Mouse (Mus musculus) kidney, embryonic 14.5 days (tissue): ENCODE data around the gene Has3. TPM values are rescaled to one million over a fixed set of nuclear protein-coding genes. Genes with fewer than 3 reads are reported as not detected.

Source experiments
- ATAC-seq: fragments of 200-750 bp; cut with Nextera tagmentation; 2 replicates; pipeline ENCODE4 v1.8.0; 2017; ENCODE audit warnings: moderate number of reproducible peaks, mild to moderate bottlenecking, moderate TSS enrichment, moderate library complexity; ENCODE audit not compliant: low FRiP score, low TSS enrichment
- H3K27ac ChIP-seq: fragments of 300-500 bp; sonication (generic); 2 replicates; pipeline ENCODE4 v1.5.1; 2014; ENCODE audit warnings: low read depth, mild to moderate bottlenecking, low read length, moderate library complexity, mixed read lengths
- H3K27me3 ChIP-seq: fragments of 300-500 bp; sonication (generic); 2 replicates; pipeline ENCODE4 v1.6.1; 2014; ENCODE audit warnings: mild to moderate bottlenecking, low read length; ENCODE audit not compliant: control insufficient read depth, insufficient read depth
- H3K36me3 ChIP-seq: fragments of 300-500 bp; sonication (generic); 2 replicates; pipeline ENCODE4 v1.6.1; 2014; ENCODE audit warnings: low read length, mixed read lengths; ENCODE audit not compliant: control insufficient read depth, insufficient read depth
- H3K4me1 ChIP-seq: fragments of 300-500 bp; sonication (generic); 2 replicates; pipeline ENCODE4 v1.6.1; 2014; ENCODE audit warnings: low read length, mixed read lengths; ENCODE audit not compliant: control insufficient read depth, insufficient read depth
- H3K4me2 ChIP-seq: fragments of 300-500 bp; sonication (generic); replicated peaks from 2 replicates; pipeline ENCODE4 v1.6.1; 2014; ENCODE audit warnings: low read depth, mild to moderate bottlenecking, low read length
- H3K4me3 ChIP-seq: fragments of 300-500 bp; sonication (generic); 2 replicates; pipeline ENCODE4 v1.5.1; 2014; ENCODE audit warnings: mild to moderate bottlenecking, low read length
- H3K9ac ChIP-seq: fragments of 300-500 bp; sonication (generic); 2 replicates; pipeline ENCODE4 v1.6.1; 2014; ENCODE audit warnings: low read depth, mild to moderate bottlenecking, low read length, moderate library complexity
- H3K9me3 ChIP-seq: fragments of 300-500 bp; sonication (generic); 2 replicates; pipeline ENCODE4 v1.6.1; 2016; ENCODE audit warnings: low read length; ENCODE audit not compliant: control insufficient read depth
- WGBS: fragments of 180-500 bp; shearing (Covaris S2); extraction: QIAGEN DNeasy Blood & Tissue Kit; methylation state at CpG from one replicate; pipeline ENCODE4 v1.1.7; 2014; 5-methylcytosine and 5-hydroxymethylcytosine counted together
- polyA plus RNA-seq: library from polyadenylated mRNA; unstranded; fragments of >200 nt; fragmentation: Nextera tagmentation; extraction: Ambion mirVana; gene quantifications from 2 replicates; pipeline ENCODE4 v1.2.1, GENCODE M21; 2014

The Has3 gene
- polyA plus RNA-seq, 1 experiment from 2014 or later: 1.3 TPM

DNA sequence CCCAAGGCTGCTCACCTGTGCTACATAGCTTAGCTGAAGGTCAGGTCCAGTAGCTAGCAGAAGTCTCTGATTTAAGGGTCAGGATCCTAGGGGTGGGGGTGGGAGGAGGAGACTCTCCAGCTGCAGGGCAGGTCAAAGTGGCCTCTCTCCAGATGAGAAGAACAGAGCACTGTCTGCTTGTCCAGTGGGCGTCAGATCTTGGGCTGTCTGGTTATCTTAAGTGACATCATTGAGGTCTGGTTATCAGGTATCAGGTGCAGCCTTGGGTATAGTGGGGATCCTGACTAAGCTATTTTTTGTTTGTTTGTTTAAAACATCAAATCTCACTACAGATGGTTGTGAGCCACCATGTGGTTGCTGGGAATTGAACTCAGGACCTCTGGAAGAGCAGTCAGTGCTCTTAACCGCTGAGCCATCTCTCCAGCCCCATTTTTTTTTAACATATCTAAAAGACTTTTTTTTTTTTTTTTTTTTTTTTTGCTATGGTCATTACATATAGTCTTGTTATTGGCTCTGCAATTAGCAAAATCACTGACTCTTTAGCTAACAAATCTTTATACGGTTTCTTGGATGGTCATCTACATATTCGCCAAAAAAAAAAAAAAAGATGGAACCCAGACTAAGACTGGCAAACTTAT, 63.6 kb downstream of the Has3 start:
- no peak for ATAC-seq
- 79% methylated on average over 4 of the region's 4 CpGs for WGBS

More for the DNA sequence above, 63.6 kb downstream of the Has3 start:
- Histone ChIP-seq H3K4me3 (no peak overlapping the region), H3K27ac (no peak overlapping the region), H3K4me2 (no peak overlapping the region), H3K4me1 (peaks cover 25% of the 10 kb centered on the region; the same call in 1 of the 2 replicates), H3K9me3 (no peaks in the 10 kb centered on the region), H3K36me3 (no peaks in the 10 kb centered on the region), H3K9ac (no peak overlapping the region), H3K27me3 (no peaks in the 10 kb centered on the region)

Other genes starting within 250 kb of the Has3 start
- 8.5 and 14.5 TPM in 2 replicates for gene Tango6, start 187.2 kb upstream of the Has3 start, polyA plus RNA-seq
- 72.7 and 92.6 TPM in 2 replicates for gene Utp4, start 23.4 kb downstream of the Has3 start, polyA plus RNA-seq
- 18.7 and 19.4 TPM in 2 replicates for gene Sntb2, start 65.5 kb downstream of the Has3 start, polyA plus RNA-seq
- 57.2 and 62.9 TPM in 2 replicates for gene Vps4a, start 161.0 kb downstream of the Has3 start, polyA plus RNA-seq
- 48.9 and 62.0 TPM in 2 replicates for gene Pdf, start 178.4 kb downstream of the Has3 start, polyA plus RNA-seq
- gene Cog8, start 186.4 kb downstream of the Has3 start, polyA plus RNA-seq: 32.4 and 38.8 TPM in 2 replicates
- 110 and 140 TPM in 2 replicates for gene Nip7, start 186.6 kb downstream of the Has3 start, polyA plus RNA-seq
- 22.5 and 31.9 TPM in 2 replicates for gene Tmed6, start 195.4 kb downstream of the Has3 start, polyA plus RNA-seq
- 15.8 and 19.2 TPM in 2 replicates for gene Terf2, start 226.3 kb downstream of the Has3 start, polyA plus RNA-seq